Mouse (Mus musculus): Measurements from ENCODE around the gene Gstm1. TPM values are rescaled to one million over a fixed set of nuclear protein-coding genes. Genes with fewer than 3 reads are reported as not detected.

The Gstm1 gene
- total and polyA plus RNA-seq, 3 experiments = 334 to 658 (median 410) TPM

- Histone ChIP-seq H3K4me3 (no peak overlapping the region), H3K4me1 (ENCODE audit: control insufficient read depth, insufficient read depth, low read length) (peaks cover 21% of the 10 kb centered on the region), H3K9ac (ENCODE audit: low read depth, low read length) (peak overlapping the region; percentile 9; the same call in 1 of the 2 replicates), H3K27me3 (ENCODE audit: control insufficient read depth, insufficient read depth, low read length) (no peaks in the 10 kb centered on the region), H3K36me3 (ENCODE audit: control insufficient read depth, insufficient read depth, low read length) (peaks cover 12% of the 10 kb centered on the region; the same call in 1 of the 2 replicates), H3K79me2 (replicated peaks; ENCODE audit: control insufficient read depth, insufficient read depth, low read length) (no peaks in the 10 kb centered on the region), H3K27ac (peak overlapping the region; percentile 81)
- 65% methylated on average over 8 of the region's 8 CpGs for WGBS
- peak; percentile 37 to 42 for DNase-seq
- intact Hi-C loops (cut with DNase I) = loop anchor here (10.0 kb wide), 1 partner anchor 250 kb away; the partner anchor contains the start of gene Csf1
- TF ChIP-seq CTCF (IDR thresholded peaks at IDR 0.05) (no peak), POLR2A (IDR thresholded peaks at IDR 0.05; ENCODE audit: insufficient read depth, low read depth, low read length) (no peak), EP300 (IDR thresholded peaks at IDR 0.05; ENCODE audit: insufficient read depth, low read depth, low read length) (no peak)
Observed at GRCm38 (mm10) chr3:108014098-108014973, 3.4 kb downstream of the Gstm1 start.

DNA sequence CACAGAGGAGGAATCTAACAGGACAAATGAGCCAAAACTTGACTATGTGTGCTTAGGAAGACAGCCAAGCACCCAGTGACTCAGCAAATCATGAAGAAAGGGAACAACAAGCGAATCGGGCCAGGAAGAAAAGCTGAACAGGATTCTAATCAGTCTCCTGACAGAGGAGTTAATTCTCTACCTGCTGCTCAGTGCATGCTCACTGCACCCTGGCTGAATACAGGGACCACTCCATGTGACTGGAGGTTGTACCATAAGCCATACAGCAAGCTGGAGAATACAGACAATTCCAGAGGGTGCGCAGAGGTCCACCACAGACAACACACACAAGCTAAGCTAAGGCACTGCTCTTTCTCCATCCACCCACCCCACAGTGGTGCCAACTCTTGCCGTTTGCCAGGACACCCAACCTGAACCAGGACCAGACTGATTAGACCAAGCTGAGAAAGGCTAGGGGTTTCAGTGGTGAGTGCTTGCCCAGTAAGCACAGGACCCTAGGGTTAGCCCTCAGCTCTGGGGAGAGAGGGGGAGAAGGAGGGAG lies 4.4 kb downstream of the Gstm1 start:
- H3K36me3 ChIP-seq (ENCODE audit: control insufficient read depth, insufficient read depth, low read length) = peaks cover 12% of the 10 kb centered on the region; the same call in 1 of the 2 replicates
- intact Hi-C loops (cut with DNase I) = loop anchor here (10.0 kb wide), 1 partner anchor 249 kb away; the partner anchor contains the start of gene Csf1
- H3K4me1 ChIP-seq (ENCODE audit: control insufficient read depth, insufficient read depth, low read length) = peaks cover 17% of the 10 kb centered on the region
- no peaks in the 10 kb centered on the region for H3K27me3 ChIP-seq (ENCODE audit: control insufficient read depth, insufficient read depth, low read length)
- H3K4me3 ChIP-seq = peak overlapping the region; percentile 23; the same call in 1 of the 2 replicates
- peak; percentile 70 to 82 for DNase-seq
- WGBS = 37% methylated on average over 4 of the region's 4 CpGs
- peak; percentile 47; the same call in 1 of the 2 replicates for TF ChIP-seq POLR2A (IDR thresholded peaks at IDR 0.05; ENCODE audit: insufficient read depth, low read depth, low read length)
- no peak for TF ChIP-seq CTCF (IDR thresholded peaks at IDR 0.05)
- no peak for TF ChIP-seq EP300 (IDR thresholded peaks at IDR 0.05; ENCODE audit: insufficient read depth, low read depth, low read length)
- peak overlapping the region; percentile 43; the same call in 1 of the 2 replicates for H3K9ac ChIP-seq (ENCODE audit: low read depth, low read length)
- no peaks in the 10 kb centered on the region for H3K79me2 ChIP-seq (replicated peaks; ENCODE audit: control insufficient read depth, insufficient read depth, low read length)
- H3K27ac ChIP-seq = peak overlapping the region; percentile 81

GRCm38 (mm10) chr3:108011558-108011957 lies 6.2 kb downstream of the Gstm1 start:
- H3K4me3 ChIP-seq = no peak overlapping the region
- no peak for DNase-seq
- no peak overlapping the region for H3K9ac ChIP-seq (ENCODE audit: low read depth, low read length)
- H3K4me1 ChIP-seq (ENCODE audit: control insufficient read depth, insufficient read depth, low read length) = peaks cover 17% of the 10 kb centered on the region
- intact Hi-C loops (cut with DNase I) = loop anchor here (10.0 kb wide), 1 partner anchor 247 kb away; the partner anchor contains the start of gene Csf1
- H3K36me3 ChIP-seq (ENCODE audit: control insufficient read depth, insufficient read depth, low read length) = peaks cover 12% of the 10 kb centered on the region; the same call in 1 of the 2 replicates
- TF ChIP-seq POLR2A (IDR thresholded peaks at IDR 0.05; ENCODE audit: insufficient read depth, low read depth, low read length) = no peak; the same call in 1 of the 2 replicates
- TF ChIP-seq EP300 (IDR thresholded peaks at IDR 0.05; ENCODE audit: insufficient read depth, low read depth, low read length) = no peak
- TF ChIP-seq CTCF (IDR thresholded peaks at IDR 0.05) = no peak
- no peaks in the 10 kb centered on the region for H3K27me3 ChIP-seq (ENCODE audit: control insufficient read depth, insufficient read depth, low read length)
- no peaks in the 10 kb centered on the region for H3K79me2 ChIP-seq (replicated peaks; ENCODE audit: control insufficient read depth, insufficient read depth, low read length)
- WGBS = 60% methylated on average over 3 of the region's 3 CpGs
- H3K27ac ChIP-seq = no peak overlapping the region

DNA sequence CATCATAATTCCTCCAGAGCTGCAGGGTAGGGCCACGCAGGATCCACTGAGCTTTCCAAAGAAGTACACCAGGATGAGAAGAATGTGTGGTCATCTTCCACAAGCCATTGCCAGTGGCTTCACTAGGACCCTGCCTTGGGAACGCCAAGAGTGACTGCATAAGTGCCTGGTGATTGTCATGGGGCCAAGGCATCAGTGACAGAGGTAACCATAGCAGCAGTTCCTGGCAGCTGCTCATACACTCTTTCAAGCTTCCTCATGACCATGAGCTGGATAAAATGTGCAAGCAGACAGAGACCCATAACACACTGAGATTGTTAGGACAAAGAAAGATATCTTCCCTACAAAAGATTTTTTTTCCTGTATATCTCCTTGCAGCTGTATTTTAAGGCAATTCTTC lies 7.5 kb downstream of the Gstm1 start:
- WGBS = 39% methylated on average over 2 of the region's 2 CpGs
- no peaks in the 10 kb centered on the region for H3K27me3 ChIP-seq (ENCODE audit: control insufficient read depth, insufficient read depth, low read length)
- peaks cover 5% of the 10 kb centered on the region; the same call in 1 of the 2 replicates for H3K36me3 ChIP-seq (ENCODE audit: control insufficient read depth, insufficient read depth, low read length)
- peak; percentile 43 to 67 for DNase-seq
- no peak overlapping the region for H3K9ac ChIP-seq (ENCODE audit: low read depth, low read length)
- H3K4me1 ChIP-seq (ENCODE audit: control insufficient read depth, insufficient read depth, low read length) = peaks cover 17% of the 10 kb centered on the region
- 0 out of 2 replicates have a peak, but pooled peaks have one; percentile 33 for TF ChIP-seq EP300 (IDR thresholded peaks at IDR 0.05; ENCODE audit: insufficient read depth, low read depth, low read length)
- no peak for TF ChIP-seq POLR2A (IDR thresholded peaks at IDR 0.05; ENCODE audit: insufficient read depth, low read depth, low read length)
- TF ChIP-seq CTCF (IDR thresholded peaks at IDR 0.05) = no peak
- intact Hi-C loops (cut with DNase I) = loop anchor here (10.0 kb wide), 1 partner anchor 245 kb away; the partner anchor contains the start of gene Csf1
- no peaks in the 10 kb centered on the region for H3K79me2 ChIP-seq (replicated peaks; ENCODE audit: control insufficient read depth, insufficient read depth, low read length)
- H3K4me3 ChIP-seq = no peak overlapping the region
- no peak overlapping the region; the same call in 1 of the 2 replicates for H3K27ac ChIP-seq

DNA sequence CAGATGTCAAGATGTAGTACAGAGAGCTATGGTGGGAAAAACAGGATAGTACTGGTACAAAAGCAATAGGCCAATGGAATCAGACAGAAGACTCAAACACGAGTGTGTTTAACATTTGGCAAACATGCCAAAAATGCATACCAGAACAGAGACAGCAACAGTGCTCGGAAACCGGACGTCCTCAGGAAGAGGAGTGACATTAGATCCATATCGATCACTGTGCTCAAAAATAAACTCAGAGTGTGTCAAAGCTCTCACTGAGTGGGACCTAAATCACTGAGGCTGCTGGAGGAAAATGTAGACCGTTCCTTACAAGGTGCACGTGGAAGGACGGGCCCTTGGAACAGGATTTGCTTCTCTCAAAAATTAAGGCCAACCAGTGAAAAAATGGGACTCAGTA lies 15.8 kb downstream of the Gstm1 start:
- no peak for DNase-seq
- Histone ChIP-seq H3K79me2 (replicated peaks; ENCODE audit: control insufficient read depth, insufficient read depth, low read length) (no peaks in the 10 kb centered on the region), H3K9ac (ENCODE audit: low read depth, low read length) (no peak overlapping the region), H3K4me3 (no peak overlapping the region), H3K4me1 (ENCODE audit: control insufficient read depth, insufficient read depth, low read length) (peaks cover 4% of the 10 kb centered on the region), H3K36me3 (ENCODE audit: control insufficient read depth, insufficient read depth, low read length) (peaks cover 2% of the 10 kb centered on the region; the same call in 1 of the 2 replicates), H3K27ac (peak overlapping the region; percentile 50), H3K27me3 (ENCODE audit: control insufficient read depth, insufficient read depth, low read length) (no peaks in the 10 kb centered on the region)
- TF ChIP-seq POLR2A (IDR thresholded peaks at IDR 0.05; ENCODE audit: insufficient read depth, low read depth, low read length) = peak; percentile 62; the same call in 1 of the 2 replicates
- 0 out of 2 replicates have a peak, but pooled peaks have one; percentile 19 for TF ChIP-seq EP300 (IDR thresholded peaks at IDR 0.05; ENCODE audit: insufficient read depth, low read depth, low read length)
- no peak for TF ChIP-seq CTCF (IDR thresholded peaks at IDR 0.05)
- intact Hi-C loops (cut with DNase I) = no loop called here
- 37% methylated on average over 8 of the region's 8 CpGs for WGBS
